Mouse (Mus musculus): ENCODE results near the gene Slc37a4.
A peak's percentile ranks its signal among the peaks of the same experiment; 100 is the strongest.
"Not testable (repeated sequence)": the region's sequence is repeated elsewhere in the genome, so short reads cannot be mapped to it uniquely, and the experiment has no call there.

The Slc37a4 gene

DNA sequence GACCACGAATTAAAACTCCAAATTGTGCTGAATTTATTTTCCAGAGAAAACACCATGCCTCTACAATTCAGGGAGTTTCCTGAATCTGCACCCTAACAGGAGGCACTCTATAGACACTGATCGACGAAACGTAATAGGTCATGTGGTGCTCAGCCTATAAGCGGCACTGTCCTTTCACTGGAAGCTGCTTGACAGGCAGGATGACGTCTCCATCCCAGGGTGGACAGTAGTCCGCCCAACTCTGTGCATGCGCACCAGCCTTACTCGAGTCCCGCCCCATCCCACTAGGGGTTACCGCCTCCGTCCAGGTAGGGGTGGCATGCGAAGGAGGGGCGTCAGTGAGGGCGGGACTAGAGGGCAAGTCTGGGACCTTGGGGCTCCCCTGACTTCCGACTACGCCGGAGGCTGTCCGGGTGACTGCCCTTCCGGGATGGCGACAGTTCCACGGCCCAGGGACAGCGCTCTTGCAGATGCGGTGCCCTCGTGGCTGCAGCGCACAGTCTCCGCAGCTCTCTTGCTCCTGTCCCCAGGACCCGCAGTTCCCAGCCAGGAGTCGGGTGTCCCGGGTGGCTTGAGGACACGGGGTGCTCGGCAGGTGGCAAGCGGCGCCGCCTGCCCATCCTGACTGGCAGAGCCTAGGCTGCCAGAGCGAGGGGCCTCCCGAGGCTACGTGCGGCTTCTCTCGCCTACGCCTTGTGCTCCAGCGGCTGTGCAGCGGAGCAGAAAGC, at the start of gene Slc37a4:
Gene Slc37a4, plus strand, starts transcription at position 169 of the 728 bp plus-strand sequence.
- DNase-seq, result peak; percentile 100

DNA sequence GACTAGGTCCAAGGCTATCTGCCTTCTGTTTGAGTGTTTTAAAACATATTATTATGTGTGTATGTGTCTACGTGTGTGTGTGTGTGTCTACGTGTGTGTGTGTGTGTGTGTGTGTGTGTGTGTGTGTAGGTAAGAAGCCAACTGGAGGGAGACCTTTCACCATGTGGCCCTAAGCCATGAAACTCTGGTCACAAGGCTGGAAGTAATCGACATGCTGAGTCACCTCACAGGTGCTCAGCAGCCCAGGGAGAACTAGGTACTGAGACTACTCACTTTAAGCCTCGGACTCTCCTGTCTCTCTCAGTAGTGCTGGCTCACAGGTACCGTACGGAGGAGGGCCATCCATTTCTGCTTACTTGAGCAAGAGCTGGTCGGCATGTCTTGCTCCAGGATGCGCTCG, 49.5 kb upstream of the Slc37a4 start:
- DNase-seq, result no peak

DNA sequence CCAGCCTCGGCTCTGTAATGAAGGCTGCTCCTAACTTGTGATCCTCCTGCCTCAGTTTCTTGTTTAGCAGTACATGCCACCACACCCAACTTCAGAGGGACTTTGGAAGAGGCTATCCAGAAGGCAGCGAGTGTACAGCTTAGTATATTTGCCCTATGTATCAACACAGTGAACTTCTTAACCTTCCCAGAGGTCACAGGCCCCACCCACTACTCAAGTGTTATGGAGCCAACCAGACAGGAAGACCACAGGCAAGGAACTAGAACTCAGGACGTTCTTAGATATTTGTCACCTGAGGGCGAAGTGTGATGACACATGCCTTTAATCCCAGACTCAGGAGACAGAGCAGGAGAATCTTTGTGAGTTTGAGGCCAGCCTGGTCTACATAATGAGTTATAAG, 49.0 kb upstream of the Slc37a4 start:
- DNase-seq, result peak; percentile 80

DNA sequence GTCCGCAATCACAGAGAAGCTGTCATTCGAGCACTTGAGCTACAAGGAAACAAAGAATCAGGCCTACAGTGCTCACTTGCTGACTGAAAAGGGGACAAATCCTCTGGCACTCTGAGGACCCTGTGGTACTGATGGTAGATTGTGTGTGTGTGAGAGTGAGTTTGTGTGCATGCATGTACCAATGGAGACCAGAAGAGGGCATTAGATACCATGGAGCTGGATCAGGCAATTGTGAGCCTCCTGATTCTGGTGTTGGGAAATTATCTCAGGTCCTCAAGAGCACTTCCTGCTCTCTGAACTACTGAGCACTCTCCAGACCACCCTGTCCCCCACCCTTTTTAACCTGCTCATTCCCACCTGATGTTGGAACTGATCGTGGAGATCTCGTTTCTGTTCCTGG, 48.1 kb upstream of the Slc37a4 start:
- DNase-seq, result no peak

DNA sequence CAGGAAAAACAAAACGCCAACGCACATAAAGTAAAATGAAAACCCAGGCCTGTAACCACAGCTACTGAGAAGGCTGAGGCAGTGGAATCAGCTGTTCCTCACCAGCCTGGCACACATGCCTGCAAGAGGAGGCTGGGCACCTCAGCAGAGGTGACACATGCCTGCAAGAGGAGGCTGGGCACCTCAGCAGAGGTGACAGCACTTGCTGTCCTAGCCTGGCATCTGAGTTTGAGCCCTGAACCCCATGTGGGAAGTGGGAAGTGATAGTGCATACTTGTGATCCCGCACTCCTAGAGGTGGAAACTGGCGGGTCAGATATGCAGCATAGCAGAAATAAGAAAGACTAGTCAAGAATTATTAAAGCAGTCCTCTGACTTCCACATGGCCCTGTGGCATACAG, 45.3 kb upstream of the Slc37a4 start:
- peak; percentile 88 for DNase-seq

- DNase-seq, result no peak
Measured at GRCm38 (mm10) chr9:44352337-44352736, 44.3 kb upstream of the Slc37a4 start.

- peak; percentile 85 for DNase-seq
Measured at GRCm38 (mm10) chr9:44353142-44353541, 43.5 kb upstream of the Slc37a4 start.

GRCm38 (mm10) chr9:44357207-44357606, 39.4 kb upstream of the Slc37a4 start:
- DNase-seq, result no peak

GRCm38 (mm10) chr9:44361190-44361917, 35.3 kb upstream of the Slc37a4 start, which contains the start of gene Vps11:
TSS of gene Vps11 (minus strand) at chr9:44361670.
- DNase-seq, result peak; percentile 99

GRCm38 (mm10) chr9:44361931-44362330, 34.7 kb upstream of the Slc37a4 start:
- not testable (repeated sequence) for DNase-seq

DNA sequence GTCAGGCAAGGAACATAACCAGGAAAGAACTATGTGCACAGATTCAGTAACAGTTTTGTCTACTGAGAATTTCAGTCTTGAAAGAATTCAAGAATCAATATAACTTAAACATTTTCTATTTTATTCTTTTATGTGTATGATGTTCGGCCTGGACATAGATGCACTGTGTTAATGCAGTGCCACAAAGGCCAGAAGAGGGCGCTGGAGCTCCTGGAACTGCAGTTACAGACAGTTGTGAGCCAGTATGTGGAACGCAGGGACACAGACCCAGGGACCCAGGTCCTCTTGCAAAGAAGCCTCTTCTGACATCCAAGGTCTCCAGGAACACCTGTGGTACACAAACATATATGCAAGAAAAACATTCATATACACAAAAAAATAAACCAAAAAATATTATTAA, 32.2 kb upstream of the Slc37a4 start:
- no peak for DNase-seq

- no peak for DNase-seq
Measured at GRCm38 (mm10) chr9:44373386-44373785, 23.3 kb upstream of the Slc37a4 start.

GRCm38 (mm10) chr9:44376141-44376540, 20.5 kb upstream of the Slc37a4 start:
- no peak for DNase-seq

DNA sequence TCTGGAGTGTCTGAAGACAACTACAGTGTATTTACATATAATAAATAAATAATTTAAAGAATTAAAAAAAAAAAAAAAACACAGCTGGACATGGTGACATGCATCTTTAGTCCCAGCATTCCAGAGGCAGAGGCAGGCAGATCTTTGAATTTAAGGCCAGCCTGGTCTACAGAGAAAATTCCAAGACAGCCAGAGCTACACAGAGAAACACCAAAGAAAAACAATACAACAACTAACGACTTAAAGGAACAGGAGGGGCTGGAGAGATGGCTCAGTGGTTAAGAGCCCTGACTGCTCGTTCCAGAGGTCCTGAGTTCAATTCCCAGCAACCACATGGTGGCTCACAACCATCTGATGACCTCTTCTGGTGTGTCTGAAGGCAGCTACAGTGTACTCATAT, 19.3 kb upstream of the Slc37a4 start:
- peak; percentile 61 for DNase-seq

GRCm38 (mm10) chr9:44378153-44378730, 18.4 kb upstream of the Slc37a4 start:
- DNase-seq, result no peak

GRCm38 (mm10) chr9:44379054-44379834, 17.4 kb upstream of the Slc37a4 start, which contains the start of gene Hyou1:
TSS of gene Hyou1 (plus strand) at chr9:44379490.
- DNase-seq, result peak; percentile 100

- no peak for DNase-seq
Measured at GRCm38 (mm10) chr9:44379862-44380261, 16.8 kb upstream of the Slc37a4 start.

GRCm38 (mm10) chr9:44384596-44384995, 12.1 kb upstream of the Slc37a4 start:
- DNase-seq, result peak; percentile 74

DNA sequence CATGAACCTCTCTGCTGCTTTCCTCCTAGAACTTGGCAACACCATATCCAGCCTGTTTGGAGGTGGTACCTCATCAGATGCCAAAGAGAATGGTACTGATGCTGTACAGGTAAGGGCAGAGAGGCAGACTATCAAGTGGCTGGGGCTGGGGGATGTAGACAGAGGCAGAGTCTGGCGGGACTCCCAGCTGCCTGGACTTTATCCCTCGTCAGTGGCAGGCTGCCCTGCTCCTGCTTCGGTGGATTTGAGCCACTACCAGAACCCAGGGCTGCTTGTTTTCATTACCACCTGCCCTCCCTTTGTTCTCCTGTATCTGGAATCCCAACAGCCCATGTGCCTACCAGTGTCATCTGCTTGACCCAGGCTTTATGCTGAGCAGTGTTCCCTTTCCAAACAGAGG, 9.4 kb upstream of the Slc37a4 start:
- peak; percentile 80 for DNase-seq

DNA sequence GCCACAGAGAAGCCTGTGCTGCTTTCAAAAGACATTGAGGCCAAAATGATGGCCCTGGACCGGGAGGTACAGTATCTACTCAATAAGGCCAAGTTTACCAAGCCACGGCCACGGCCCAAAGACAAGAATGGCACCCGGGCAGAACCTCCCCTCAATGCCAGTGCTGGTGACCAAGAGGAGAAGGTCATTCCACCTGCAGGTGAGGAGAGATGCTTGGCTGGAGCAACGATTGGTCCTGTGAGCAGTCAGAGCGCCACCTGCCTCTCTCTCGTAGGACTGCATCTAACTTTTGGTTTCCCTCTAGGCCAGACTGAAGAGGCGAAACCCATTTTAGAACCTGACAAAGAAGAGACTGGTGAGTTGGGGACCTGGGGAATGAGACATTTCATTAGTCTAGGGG, 7.4 kb upstream of the Slc37a4 start:
- DNase-seq, result peak; percentile 92

DNA sequence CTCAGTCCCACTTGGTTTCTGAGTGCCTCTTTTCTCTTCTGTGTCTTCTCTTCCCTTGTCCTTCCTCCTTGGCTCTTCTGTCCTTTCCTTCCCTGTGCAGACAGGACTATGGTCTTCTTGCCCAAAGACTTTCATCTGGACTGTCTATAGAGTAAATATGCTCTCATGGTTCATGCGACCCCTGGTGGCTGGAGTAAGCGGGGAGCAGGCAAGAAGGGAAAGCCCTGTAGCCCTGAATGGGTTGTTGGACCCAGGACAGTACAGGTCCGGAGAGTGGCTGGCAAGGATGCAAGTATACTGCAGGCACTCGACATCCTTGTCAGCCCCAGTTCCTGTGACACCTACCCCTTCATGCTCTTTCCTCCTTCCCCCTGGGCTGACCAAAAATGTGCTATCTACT, 5.2 kb upstream of the Slc37a4 start:
- DNase-seq, result peak; percentile 93

DNA sequence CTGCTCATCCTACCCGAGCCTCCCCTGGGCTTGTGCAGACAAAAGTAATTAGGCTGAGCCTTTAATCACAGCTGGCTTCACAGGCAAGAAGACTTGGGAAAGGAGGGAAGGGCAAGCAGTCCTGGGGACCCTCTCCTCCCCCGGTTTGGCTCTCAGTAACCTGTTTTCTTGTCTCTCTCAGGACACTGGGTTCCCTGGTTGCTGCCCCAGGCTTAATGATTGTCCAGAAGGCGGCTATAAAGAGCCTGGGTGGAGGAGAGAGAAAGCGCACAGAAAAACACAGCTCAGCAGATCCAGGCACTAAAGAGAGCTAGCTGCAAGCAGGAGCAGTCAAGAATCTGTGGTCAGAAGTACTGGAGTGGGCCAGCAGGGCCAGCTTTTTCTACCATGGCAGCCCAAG, 1.4 kb downstream of the Slc37a4 start:
- DNase-seq, result peak; percentile 90

GRCm38 (mm10) chr9:44398551-44398950, 1.9 kb downstream of the Slc37a4 start:
- peak; percentile 92 for DNase-seq
